Mouse (Mus musculus) hematopoietic stem cell, adult 5-6 weeks (primary cell): ENCODE measurements around the gene 1110059E24Rik. TPM values are rescaled to one million over a fixed set of nuclear protein-coding genes. Genes with fewer than 3 reads are reported as not detected.
A peak's percentile ranks its signal among the peaks of the same experiment; 100 is the strongest.
"Not testable (repeated sequence)": the region's sequence is repeated elsewhere in the genome, so short reads cannot be mapped to it uniquely, and the experiment has no call there.

Source experiments
- ATAC-seq, 2 experiments: fragments of 125-278 bp in 1 of 2; replicated peaks in 1 of 2; 2 replicates each; pipeline ENCODE4 v1.8.0; 2016 to 2017; ENCODE audit warnings: inconsistent platforms in 2 of 2, mild to moderate bottlenecking in 2 of 2, moderate number of reproducible peaks in 2 of 2, low read depth in 1 of 2, moderate TSS enrichment in 1 of 2; ENCODE audit not compliant: low FRiP score in 2 of 2, poor library complexity in 2 of 2, severe bottlenecking in 2 of 2, insufficient read depth in 1 of 2, low TSS enrichment in 1 of 2
- total RNA-seq: library from RNA; stranded (forward); fragments of 172-1452, 232-1000 nt; gene quantifications from 2 replicates; pipeline ENCODE4 v1.2.3, GENCODE M21; 2017

1110059E24Rik gene
- total RNA-seq, 1 experiment from 2014 or later = 96.5 TPM

DNA sequence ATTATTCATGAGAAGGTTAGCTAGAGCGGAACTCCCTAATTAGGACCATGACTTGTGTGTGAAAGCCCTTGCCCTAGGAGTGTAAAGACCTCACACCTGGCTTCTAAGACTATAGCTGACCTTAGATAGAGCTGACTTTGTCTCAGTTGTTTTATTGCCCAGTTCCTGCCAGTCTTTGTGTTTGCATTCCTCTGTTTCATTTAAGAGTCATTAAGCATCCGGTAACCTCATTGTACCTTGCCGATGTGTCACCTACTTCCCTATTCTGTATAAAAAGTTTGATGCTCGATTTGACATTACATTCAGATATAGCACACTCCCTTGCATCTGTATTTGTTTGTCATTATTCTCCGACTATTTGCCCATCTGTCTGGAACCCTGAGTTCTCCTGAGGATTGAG, 60.6 kb downstream of the 1110059E24Rik start:
- not testable (repeated sequence) for ATAC-seq

DNA sequence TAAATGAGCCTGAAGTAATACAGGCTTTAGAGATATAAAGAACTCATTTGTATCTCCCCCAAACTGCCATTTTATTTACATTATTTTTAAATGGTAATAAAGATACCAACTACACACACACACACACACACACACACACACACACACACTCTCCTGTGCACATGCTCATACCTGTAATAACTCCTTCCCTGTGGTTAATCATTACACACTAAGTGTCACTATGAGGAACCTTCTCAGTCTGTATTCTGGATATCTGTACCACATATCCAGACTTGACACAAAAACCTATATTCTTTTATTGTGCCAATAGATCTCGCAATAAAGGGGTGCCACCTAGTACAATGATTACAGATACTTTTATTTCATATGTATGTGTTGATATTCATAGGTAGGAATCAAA, 62.9 kb downstream of the 1110059E24Rik start:
- ATAC-seq = no peak

DNA sequence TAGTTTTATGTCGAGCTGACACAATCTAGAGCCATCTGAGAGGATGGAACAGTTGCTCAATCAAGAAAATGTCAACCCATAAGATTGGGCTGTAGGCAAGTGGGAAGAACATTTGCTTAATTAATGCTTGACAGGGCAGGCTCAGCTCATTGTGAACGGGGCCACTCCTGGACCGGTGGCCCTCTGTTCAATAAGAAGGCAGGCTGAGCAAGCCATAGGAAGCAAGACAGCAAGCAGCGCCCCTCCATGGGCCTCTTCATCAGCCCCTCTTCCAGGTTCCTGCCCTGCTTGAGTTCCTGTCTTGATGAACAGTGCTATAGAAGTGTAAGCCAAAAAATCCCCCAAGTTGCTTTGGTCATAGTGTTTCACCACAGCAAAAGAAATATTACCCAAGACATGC, 65.2 kb downstream of the 1110059E24Rik start:
- ATAC-seq = no peak

DNA sequence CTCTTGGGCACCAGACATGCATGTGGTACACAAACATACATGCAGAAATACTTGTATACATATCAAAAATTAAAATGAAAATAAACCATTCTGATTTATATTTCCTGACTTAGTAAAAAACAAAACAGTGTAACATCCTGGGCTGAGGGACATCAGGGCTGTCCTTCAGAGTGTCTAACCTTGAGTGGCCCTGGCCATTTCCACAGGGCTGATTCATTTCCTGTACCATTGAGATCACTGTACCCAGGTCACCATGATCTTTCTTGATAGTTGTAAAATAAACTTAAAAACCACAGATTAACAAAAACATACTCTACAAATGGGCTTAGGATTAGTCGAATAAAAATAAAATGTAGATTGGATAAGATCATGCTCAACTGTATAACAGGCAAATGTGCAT, 66.2 kb downstream of the 1110059E24Rik start:
- no peak for ATAC-seq

DNA sequence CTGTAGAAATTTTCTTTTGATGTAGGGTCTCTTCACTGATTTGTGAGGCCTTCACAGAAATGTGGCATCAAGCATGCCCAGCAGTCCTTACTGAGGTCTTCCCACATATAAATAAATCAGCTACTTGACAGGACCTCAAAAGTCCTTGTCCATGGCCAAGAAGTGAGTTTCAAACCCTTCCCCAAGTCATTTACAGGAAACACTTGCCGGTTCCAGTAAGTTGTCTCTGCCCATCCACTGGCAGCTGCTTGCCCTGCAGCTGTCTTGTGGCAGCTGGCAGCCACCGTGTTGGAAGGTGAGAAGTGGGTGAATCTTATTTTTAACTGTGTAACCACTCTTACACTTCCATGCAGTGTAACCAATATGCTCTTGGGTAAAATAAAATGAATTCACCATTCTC, 66.9 kb downstream of the 1110059E24Rik start:
- ATAC-seq = peak; percentile 52 to 62; a peak in 2 of 4 replicates

DNA sequence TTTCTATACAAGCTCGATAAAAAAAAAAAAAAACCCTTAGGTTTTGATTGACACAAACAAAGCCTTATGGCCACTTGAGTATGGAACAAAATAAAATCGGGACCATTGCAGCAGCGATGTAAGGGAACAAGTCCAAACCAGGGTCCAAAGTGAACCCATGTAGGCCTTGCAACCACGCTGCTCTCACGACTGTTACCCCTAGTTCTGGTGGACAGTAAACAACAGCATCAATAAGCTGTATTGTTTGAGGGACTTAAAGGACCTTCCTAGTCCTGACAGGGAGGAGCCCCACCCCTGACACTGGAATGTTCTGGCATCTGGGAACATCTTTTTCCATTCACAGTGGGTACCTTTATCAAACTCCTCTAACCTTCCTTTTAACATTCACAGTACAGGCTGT, 68.8 kb downstream of the 1110059E24Rik start:
- ATAC-seq = no peak

DNA sequence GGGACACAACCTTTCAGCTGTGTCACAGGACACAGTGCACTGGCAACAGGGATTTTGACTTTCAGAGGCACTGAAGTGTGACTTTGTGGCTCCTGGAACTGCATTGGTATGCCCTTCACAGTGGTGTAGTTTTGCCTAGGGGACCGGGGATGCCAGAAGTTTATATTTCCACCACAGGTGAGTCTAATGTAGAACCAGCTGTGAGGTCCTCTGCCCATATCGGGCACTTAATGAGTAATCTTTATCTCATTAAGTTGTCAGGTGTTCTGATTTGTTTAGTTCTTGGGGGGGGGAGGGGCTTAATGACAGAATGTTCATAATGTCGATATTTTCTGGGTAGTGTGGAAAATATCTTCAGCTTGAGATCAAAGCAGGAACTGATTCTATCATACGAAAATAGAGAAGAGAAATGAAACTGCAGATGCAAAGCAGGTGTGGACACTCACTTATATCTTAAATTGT, 69.2 kb downstream of the 1110059E24Rik start:
- ATAC-seq = no peak

DNA sequence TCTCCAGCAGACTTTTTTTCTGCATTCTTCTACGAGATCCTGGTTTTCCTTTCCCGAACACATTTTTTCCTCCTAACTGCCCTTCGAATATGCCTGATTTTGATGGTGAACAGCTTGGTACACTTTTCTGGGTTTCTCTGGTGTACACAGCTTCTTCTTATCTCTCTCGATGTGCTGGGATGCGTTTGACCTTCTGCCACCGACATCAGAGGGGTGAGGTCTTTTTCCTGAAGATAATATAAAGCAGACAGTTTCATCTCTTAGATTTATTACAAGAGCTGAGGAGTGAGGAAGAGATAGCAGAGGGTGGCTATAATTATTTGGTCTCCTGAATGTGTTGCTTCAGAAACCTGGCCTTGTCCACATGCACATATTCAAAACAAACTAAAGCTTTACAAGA, 71.4 kb downstream of the 1110059E24Rik start:
- no peak for ATAC-seq

DNA sequence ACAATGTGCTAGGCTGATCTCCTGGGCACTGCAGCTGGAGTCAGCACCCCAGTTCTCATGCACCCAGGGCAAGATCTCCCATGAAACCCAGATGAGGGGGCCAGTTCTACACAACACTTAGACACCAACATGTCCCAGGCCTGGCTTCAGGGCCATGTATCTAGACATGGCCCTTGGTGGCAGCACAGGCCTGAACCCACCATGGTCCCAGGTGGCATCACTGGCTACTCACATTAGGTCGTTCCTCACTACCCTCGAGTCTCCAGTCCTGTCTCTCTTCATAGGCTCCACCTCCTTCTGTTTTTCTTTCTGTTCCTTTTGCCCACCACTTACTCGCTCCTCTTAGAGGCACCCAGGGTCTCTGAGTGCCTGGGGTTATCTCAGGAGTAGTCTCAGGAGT, 72.9 kb downstream of the 1110059E24Rik start:
- no peak for ATAC-seq

DNA sequence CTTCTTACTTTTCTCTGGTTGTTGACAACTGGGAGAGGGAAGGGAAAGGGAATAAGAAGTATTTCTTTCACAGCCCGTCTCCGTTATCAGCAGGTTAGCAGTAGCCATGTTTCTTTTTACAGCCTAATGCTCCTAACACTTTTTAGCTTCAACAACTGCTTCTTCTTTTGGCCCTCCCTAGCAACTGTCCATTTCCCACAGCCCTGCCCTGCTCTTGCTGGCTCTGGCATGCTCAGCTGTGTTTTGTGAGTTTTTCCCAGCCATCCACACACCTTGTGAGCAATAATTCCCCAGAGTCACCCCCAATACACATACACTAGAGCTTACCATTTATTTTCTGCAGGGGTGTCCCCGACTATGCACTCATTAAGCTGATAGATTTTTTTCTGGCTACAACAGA, 75.3 kb downstream of the 1110059E24Rik start:
- ATAC-seq = no peak

DNA sequence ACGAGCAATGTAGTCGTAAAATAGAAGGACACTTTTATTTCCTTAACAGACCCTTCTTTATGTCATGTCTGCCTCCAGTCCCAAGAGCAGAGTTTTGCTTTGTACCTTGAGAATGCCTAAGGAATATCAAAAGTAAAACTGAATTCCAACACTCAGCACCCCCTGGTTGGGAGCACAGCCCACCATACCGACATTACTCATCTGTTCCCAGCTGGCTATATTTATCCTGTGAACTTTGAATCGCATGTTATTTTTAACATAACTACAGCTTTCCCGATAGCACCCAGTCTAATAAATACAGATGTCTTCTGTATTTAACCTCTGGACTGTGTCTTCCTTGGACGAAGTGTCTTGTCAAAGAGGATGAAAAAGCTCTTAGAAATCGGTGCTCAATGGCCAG, 80.8 kb downstream of the 1110059E24Rik start:
- ATAC-seq = no peak

DNA sequence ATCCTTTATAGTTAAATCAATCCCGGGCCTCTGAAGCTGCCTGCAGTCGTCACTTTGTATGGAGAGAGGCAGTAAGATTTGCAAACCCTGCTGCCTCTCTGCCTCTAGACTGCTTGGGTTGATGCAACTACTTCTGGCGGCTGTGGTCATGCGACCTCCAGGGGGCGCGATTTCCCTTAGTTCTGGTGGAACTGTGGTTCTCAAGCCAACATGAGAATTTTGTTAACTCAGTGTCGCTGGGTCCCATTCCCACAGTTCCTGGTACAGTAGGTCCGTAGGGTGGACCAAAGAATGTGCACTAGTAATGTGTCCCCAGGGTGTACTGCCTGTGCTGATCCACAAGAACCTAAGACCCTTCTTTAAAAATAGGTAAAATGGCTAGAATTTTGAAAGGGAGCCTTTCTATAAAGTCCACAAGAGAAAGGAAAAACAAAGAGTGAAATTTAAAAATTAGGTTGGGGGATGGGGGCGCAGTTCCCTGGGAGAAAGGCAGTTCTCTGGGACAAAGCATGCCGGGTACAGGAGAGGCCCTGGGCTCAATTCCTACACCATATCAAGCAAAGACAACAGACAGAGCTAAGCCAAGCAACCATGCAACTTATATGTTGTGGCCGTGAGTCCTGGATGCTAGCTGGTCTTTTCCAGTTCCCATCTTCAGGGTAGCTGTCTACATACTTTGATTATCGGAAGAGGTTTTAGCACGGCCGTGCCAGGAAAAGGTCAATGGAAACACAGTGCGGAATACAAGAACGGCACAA, 81.4 kb downstream of the 1110059E24Rik start:
- peak; percentile 76 to 84 for ATAC-seq

DNA sequence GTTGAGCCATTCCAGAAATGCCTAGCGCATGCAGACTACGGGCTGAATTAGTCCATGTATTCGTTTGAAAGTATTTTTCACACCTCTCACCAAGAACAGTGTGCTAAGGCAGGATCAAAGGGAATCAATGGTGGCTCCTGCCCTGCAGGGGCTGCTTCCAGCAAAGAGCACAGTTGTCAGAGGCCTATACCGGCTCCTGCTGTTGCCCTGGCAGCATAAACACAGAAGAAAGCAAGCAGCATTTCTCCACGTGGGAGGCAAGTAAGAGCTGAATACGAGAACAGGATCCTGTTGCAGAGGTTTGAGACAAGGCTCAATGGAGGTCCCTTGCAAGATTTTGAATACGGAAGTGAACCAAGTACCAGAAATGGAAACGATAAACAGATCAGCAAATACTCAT, 82.0 kb downstream of the 1110059E24Rik start:
- 0 out of 4 replicates have a peak, but pooled peaks of 1 of the 2 experiments have one; percentile 8 for ATAC-seq

DNA sequence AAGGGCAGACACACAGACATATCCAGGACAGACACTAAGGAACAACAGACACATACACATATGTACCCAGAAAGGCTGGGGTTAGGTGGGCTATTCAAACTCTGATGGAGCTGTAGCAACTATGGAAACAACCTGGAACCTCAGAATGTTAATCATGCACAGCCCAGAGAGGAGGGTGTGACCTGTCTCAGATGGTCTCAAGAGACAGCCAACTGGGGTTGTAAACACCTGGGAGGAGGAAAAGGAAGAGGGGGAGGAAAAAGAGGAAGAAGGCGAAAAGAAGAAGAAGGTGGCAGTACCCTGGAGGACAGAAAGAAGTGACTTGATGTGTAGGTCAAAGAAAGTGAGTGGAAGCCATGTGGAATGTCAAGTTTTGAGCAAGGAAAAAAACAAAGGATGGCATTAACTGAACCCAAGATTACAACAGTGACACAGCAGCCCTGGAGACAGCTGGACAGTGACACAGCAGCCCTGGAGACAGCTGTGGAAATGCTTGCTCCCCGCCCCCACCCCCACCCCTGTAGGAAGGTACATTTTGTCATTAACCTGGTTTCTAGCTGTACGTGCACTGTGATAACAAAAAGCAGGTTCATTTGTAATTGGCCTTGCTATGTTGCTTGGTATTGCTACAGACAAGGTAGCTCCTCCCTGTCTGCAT, 84.1 kb downstream of the 1110059E24Rik start:
- 0 out of 4 replicates have a peak, but pooled peaks of 1 of the 2 experiments have one; percentile 43 for ATAC-seq

DNA sequence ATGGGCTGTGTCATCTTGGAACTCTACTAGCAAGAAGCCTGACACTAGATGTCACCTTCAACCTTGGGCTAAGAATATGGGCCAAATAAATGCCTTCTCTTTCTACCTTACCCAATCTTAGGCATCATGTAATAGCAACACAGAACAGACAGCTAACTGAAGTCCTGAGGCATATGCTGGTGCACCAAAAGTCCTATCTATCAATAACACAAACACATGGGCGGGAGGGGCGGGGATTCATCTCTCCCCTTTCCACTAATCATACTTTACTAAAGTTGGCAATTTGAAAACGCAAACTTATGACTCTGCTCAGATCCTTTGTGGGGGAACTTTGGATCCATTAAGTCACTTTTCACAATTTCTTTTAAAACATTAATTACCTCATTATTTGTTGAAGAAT, 84.8 kb downstream of the 1110059E24Rik start:
- no peak for ATAC-seq

DNA sequence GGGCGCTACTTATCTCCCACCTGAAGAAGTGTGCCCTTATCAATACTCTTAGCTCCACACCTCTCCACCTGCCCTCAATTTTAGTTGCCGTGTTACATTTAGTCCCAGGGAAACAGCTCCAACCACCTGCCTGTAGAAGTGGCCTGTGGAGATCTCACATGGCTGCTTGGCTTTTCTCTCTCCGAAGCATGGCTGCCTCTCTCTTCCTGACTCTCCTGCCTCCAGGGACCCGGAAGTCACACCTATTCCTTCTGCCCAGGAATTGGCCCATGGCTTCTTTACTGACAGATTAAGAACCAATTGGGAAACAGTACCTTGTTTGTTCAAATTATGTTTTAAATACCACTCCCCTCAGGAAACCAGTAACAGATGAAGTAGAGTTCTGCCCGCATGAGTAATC, 86.3 kb downstream of the 1110059E24Rik start:
- no peak for ATAC-seq

DNA sequence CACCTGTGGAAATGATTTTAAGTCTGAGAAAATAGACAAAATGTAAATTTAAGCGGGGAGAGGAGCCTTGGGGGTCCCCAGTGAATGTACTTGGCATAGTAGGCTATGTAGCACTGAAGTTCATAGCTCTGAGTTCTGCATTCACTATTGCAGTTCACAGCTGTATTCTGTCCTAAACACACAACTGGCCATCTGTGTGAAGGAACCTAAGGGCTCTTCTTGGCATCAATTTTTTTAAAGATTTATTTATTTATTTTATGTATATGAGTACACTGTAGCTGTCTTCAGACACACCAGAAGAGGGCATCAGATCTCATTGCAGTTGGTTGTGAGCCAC, 88.3 kb downstream of the 1110059E24Rik start:
- 0 out of 4 replicates have a peak, but pooled peaks of 1 of the 2 experiments have one; percentile 19 for ATAC-seq

DNA sequence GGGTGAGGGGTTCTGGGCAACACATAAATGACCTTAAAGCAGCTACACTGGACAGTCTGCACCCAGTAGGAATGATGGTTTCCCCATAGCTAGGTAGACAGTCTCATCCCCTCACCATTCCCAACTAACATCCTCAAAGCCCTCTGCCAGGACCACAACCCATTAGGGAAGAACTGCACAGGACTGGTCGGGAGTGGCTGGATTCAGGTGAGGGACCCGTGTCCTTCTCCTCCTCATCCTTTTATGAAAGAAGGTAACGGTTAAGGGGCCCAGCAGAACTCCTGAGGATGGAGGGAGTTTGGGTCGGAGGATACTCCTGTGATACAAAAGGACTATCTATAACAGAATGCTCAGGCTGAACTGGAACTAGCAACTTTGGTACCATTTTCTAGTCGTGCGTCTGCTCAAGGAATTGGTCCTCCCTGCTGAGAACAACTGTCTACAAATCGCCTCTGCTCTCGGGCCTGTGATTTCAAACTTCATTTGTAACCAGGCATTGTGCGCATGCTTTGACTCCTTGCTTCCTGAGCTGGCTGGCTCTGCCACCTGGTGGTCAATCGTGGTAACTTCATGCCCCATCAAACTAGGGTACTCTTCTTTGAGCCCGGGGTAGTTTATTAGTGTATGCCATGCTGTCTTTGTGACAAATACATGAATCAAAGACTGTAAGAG, 88.9 kb downstream of the 1110059E24Rik start:
- ATAC-seq = peak; percentile 72 to 87; a peak in 3 of 4 replicates
